Mouse (Mus musculus) left cerebral cortex, postnatal 36 days (tissue): ENCODE measurements at regions not wholly inside any gene's neighbourhood (a gene's known extent, or its start where the extent isn't known, plus 50 kb on each side); places are given as distances from the start of the nearest gene placed in this dataset.
"Not testable (repeated sequence)": the region's sequence is repeated elsewhere in the genome, so short reads cannot be mapped to it uniquely, and the experiment has no call there.

Experiments
- DNase-seq, 2 experiments: peaks; one replicate each; pipeline ENCODE4 v3.0.0; 2021 to 2022; ENCODE audit warnings: low spot score in 2 of 2, mixed read lengths in 1 of 2
- intact Hi-C: fragments of 180-260 bp; cut with DNase I; formaldehyde crosslinking; loops from one replicate; pipeline ENCODE4 v1.15.1; 2025

DNA sequence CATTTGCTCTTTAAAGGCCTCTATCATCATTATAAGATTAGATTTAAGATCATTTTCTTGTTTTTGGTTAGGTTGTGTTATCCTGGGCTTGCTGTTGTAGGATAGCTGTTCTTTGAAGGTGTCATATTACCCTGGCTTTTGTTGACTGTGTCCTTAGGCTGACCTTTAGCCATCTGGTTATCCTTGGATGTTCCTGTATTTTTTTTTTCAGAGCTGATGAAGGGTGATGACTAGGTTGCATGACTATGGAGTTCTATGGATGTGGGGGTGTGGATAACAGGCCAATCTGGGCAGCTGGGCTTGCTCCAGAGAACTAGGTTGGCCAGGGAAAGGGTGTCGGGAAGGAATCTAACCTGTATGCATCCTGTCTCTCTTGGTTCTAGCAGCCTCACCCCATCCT, 74.2 kb downstream of the Dmrta1 start:
- DNase-seq, result no peak
- intact Hi-C loops, result no loop called here

DNA sequence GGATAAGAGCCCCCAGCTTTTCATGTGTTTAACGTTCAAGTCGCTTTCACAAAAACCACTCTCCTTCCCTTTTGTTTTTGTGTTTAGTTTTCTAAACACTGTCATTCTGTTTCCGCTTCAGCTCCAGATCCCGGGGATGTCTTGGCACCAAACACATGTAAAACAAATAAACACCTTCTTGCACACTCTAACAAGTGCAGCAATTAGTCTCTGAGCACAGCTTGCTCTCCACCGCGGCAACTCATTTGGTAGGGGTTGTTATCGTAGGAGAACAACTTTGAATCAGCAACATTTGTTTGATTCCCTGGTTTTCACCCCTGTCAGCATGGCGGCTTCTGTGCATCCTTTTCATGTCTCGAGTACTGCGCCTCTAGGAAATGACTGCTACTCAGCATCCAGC, 97.0 kb downstream of the Dmrta1 start:
- no peak for DNase-seq
- intact Hi-C loops, result no loop called here

GRCm38 (mm10) chr4:89781487-89781886, 102.3 kb downstream of the Dmrta1 start:
- intact Hi-C loops, result no loop called here
- no peak for DNase-seq

- DNase-seq, result no peak
- intact Hi-C loops, result no loop called here
Observed at GRCm38 (mm10) chr4:89816823-89817222, 137.6 kb downstream of the Dmrta1 start.

DNA sequence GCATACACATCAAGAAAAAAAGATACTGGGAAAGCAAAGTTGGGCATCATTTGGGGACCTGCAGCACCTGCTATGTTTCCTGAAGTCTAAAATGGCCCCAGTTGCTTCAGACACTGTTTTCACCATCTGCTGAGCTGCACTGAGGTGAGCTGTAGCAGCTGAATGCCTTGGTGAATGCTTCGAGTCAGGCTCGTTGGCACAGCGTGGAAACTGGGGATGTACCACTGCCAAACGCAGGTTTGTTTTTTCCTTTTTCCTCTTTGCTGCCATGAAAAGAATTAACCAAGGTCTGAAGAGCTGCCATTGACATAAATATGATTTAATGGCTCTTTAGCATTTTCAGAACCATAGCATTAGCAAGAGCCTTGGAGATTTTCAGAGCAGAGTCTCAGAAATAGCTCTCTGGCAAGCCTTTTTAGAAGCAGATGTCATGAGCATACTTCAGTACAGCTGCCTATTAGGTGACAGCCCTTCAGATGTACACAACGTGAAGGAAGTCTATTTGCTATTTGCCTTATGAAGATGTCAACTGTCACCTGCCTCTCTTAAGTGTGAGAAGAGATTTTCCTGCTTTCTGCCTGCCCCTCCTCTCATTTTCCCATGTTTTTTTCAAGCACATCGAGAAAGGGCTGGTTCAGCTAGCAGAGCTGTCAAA, 155.4 kb downstream of the Dmrta1 start:
- intact Hi-C loops, result no loop called here
- peak; percentile 3 to 5 for DNase-seq

DNA sequence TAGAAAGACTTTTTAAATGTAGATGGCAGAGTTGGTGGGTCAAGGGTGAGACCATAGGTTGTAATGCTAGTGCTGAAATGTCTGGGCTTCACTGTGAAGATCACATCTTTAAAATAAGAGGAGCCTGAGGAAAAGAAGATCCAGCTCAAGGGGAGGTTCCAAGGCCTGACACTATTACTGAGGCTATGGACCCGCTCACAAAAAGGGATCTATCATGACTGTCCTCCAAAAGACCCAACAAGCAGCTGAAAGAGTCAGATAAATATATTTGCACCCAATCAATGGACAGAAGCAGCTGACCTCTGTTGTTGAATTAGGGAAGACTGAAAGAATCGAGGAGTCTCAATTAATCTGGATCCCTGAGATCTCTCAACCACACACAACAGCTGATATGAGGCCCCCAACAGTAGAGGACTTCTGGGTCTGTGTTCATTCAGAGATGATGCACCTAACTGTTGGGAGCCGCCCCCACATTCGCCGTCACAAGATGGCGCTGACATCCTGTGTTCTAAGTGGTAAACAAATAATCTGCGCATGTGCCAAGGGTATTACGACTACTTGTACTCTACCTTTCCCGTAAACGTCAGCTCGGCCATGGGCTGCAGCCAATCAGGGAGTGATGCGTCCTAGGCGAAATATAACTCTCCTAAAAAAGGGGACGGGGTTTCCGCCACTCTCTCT, 196.3 kb downstream of the Dmrta1 start:
- DNase-seq, intact Hi-C loops: not testable (repeated sequence)

GRCm38 (mm10) chr4:89876131-89876530, 196.9 kb downstream of the Dmrta1 start:
- intact Hi-C loops, DNase-seq: not testable (repeated sequence)

GRCm38 (mm10) chr4:89881083-89881482, 201.8 kb downstream of the Dmrta1 start:
- intact Hi-C loops, result no loop called here
- no peak for DNase-seq

GRCm38 (mm10) chr4:89909622-89910021, 230.4 kb downstream of the Dmrta1 start:
- intact Hi-C loops, result no loop called here
- DNase-seq, result no peak

- DNase-seq, result no peak
- intact Hi-C loops, result no loop called here
Observed at GRCm38 (mm10) chr4:89937673-89938072, 258.4 kb downstream of the Dmrta1 start.

DNA sequence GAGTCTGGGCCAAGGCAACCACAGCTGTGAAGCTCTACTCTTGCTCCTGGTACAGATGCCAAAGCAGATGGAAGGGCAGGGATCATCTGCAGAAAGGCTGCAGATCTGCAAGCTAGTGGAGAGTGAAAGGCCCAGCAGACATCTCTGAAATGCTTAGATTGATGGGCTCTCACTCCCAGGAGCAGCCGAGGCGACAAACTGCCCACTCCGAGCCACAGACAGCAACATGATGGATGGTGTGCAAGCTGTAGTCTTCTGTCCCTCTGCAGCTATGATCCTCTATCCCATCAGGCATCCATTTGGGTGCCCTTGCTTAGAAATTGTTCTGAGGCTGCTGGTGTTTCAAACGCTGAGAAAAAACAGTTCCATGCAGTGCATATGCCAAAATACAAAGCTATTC, 262.1 kb downstream of the Dmrta1 start:
- DNase-seq, result no peak
- intact Hi-C loops, result no loop called here

GRCm38 (mm10) chr4:89976146-89976545, 242.5 kb upstream of the Zfp352 start:
- no peak for DNase-seq
- intact Hi-C loops, result no loop called here

DNA sequence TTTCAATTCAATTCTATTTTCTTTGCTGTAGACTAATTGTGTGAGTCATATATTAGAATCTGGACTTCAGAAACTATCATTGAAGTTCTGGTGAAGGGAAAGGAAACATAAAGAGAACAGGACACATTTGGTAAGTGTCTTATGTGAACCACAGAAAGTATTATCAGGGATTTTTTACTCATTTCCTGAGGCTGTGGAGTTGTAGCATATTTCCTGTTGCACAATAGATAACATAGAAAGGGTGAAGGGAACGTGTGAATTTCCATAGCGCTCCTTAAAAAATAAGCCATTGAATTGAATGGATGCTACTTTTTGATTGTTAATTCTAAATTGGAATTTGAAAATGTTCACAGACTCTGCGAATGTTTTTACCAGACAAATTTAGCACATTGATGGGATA, 215.2 kb upstream of the Zfp352 start:
- DNase-seq, result no peak
- intact Hi-C loops, result no loop called here

DNA sequence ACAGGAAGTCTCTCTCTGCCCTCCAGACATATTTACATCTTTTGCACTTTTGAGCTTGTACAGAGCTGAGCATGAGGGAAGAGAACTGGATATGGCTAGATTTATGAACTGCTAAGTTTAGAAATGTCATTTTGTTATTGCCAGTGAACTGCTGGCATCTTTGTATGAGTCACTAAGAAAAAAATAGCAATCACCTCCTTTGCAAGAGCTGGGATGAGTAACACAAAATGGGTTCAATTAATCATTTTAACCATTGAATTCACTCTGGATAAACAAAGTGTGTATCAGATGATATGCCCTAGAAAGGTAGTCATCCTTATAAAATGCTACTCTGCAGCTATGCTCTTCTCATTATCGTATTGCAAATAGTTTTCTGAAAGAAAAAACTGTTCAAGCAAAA, 214.7 kb upstream of the Zfp352 start:
- DNase-seq, result no peak
- intact Hi-C loops, result no loop called here

GRCm38 (mm10) chr4:90012723-90013122, 205.9 kb upstream of the Zfp352 start:
- DNase-seq, result no peak
- intact Hi-C loops, result no loop called here

- intact Hi-C loops, result no loop called here
- DNase-seq, result no peak
Observed at GRCm38 (mm10) chr4:90014203-90014602, 204.4 kb upstream of the Zfp352 start.
